Mouse (Mus musculus) G1E (cell line): Measurements from ENCODE around the gene Lilr4b.

ENCODE experiments used
- CTCF ChIP-seq: IDR thresholded peaks from 2 replicates; pipeline ENCODE4 v1.5.1; 2012; ENCODE audit warnings: low read depth, low read length, inconsistent platforms, mixed read lengths
- GATA1 ChIP-seq: IDR thresholded peaks from 2 replicates; pipeline ENCODE4 v1.6.1; 2012; ENCODE audit warnings: borderline replicate concordance, low read length, inconsistent platforms, mixed read lengths
- GATA2 ChIP-seq: IDR thresholded peaks from 2 replicates; pipeline ENCODE4 v1.6.1; 2012; ENCODE audit warnings: low read depth, low read length, inconsistent platforms, borderline replicate concordance
- POLR2AphosphoS5 ChIP-seq: IDR thresholded peaks from 2 replicates; pipeline ENCODE4 v1.6.1; 2012; ENCODE audit warnings: low read depth, low read length, inconsistent platforms; ENCODE audit not compliant: insufficient replicate concordance

GRCm38 (mm10) chr10:51520021-51520420, 39.6 kb downstream of the Lilr4b start:
- TF ChIP-seq CTCF (no peak), POLR2AphosphoS5 (no peak), GATA2 (no peak), GATA1 (no peak)
